Mouse (Mus musculus): ENCODE measurements at regions not wholly inside any gene's neighbourhood (a gene's known extent, or its start where the extent isn't known, plus 50 kb on each side); places are given as distances from the start of the nearest gene placed in this dataset.

DNA sequence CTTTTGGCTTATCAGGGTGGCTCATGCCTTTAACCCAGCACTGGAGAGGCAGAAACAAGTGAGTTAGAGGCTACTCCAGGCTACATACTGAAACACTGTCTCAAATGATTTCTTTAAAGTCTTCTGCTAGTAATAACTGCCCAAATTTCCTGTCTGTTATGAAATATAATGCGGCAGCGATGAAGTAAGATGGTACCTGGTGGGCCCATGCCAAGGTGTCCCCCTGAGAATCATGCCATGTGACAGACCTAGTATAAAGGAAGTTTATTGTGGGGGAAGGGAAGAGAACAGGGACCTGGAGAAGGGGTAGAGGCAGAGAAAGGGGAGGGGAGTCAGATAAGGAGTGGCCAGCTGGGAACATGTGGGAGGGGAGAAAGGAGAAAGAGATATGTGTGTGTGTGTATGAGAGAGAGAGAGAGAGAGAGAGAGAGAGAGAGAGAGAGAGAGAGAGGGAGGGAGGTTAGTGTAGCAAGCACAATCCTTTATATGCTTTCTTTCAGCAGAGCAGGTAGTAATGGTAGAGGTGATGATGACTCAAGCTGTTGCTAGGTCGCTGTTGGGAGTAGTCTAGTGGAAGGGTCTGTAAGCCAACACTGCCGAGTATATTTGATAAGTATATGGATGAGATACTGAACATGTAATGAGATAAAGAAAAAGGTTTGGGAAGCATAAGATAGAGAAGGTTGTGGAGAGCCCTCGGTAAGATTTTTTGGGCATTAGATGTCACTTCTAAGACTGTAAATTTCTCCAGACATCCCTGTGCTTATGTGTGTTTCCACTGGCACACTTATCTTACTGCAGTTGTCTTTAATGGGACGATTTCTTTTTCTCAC is 71.1 kb upstream of the Dph5 start:
- DNase-seq, result no peak

DNA sequence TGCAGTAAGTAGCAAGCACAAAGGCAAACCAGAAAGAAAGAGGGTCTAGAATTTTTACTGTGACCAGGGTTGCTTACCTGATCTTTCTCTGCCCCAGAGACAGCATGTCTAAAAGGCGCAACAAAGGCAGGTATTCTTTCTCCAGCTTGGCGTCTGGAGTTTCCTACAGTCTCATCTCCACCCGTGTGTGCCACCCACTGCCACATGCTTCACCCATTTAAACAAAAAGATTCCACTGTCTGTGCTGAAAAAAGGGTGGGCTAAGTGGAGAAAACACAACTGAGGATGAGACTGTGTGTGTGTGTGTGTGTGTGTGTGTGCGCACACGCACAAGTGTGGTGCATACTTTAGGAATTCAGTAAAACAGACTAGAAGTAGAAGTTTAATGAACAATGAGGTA is 69.9 kb upstream of the Dph5 start:
- no peak for DNase-seq

DNA sequence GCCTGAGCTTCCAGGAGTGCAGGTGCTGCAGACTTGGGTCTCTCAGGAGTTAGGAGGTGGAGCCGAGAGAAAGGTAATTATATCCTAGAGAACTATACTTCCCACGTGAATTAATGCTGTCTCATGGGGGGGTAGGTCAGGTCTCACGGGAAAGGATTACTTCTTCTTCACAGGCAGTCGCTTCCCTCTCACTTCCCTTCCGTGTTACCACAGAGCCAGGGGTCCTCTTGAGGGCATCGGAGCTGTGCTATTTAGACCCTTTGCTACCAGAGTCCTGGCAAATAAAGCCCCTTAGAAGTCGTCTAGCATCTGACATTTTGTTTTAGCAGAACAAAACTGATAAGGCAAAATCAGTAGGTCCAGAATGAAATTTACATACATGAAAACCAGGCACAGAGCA is 68.9 kb upstream of the Dph5 start:
- DNase-seq, result no peak

DNA sequence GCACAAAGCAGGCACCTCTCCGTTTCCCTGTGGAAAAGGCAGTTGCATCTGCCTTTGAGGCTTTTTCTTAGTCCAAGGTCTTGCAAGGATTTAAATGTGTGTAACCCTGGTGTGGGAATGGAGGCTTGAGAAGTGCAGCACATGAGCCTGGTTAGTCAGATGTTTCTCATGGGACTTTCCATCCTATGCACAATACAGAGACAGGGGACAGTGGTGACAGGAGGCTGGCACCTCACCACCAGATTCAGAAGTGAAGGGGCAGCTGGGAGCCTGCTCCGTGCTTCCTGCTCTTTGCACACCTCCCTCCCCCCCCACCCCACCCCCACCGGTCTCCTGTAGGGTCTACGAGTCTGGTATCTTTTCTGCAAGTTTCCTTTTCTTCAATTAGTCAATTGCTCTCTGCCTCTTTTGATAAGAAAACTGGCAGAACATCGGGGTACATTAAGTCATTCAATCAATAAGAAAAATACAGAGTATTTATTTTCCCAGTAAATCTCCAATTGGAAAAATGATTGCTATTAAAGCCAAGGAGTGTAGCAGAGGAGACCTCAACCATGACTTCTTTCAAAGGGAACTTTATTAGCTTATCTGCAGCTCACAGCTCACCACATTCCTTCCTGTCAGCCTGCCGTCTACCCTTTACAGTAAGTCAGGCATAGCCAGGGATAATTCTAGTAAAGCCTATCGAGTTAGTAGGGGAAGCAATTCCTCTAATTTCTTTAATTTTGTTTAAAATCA is 68.1 kb upstream of the Dph5 start:
- peak in 1 of 2 experiments; percentile 19 for DNase-seq

DNA sequence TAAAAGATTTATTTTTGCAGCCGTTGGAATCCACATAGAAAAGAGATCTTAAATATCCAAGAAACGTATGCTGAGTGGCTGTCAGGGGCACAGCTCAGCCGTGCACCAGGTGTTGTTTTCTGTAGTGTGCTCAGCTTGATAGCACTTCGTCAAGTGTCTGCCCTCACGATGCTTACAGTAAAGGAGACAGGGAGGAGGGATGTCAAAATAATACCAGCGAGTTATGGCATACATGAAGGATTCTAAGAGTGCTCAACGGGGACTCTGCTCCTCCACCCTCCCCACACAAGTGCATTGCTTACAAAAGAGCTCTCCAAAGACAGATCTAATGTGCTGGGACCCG is 67.5 kb upstream of the Dph5 start:
- no peak for DNase-seq

DNA sequence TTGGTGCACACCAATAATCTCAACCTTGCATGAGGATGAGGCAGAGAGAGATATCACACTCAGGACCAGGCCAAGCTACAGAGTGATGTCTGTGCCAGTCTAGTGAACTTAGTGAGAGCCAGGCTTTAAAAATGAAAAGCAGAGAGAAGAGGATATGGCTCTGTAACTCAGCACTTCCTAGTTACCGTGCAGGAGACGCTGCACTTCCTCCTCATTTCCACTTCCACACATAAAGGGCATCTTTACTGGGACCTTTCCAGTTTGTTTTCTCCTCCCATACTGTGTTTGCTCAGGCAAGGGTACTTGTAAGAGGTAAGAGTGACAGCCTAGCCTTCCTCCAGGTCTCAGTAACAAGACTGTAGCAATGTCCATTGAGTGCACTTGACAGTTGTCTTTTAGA is 66.0 kb upstream of the Dph5 start:
- no peak for DNase-seq

DNA sequence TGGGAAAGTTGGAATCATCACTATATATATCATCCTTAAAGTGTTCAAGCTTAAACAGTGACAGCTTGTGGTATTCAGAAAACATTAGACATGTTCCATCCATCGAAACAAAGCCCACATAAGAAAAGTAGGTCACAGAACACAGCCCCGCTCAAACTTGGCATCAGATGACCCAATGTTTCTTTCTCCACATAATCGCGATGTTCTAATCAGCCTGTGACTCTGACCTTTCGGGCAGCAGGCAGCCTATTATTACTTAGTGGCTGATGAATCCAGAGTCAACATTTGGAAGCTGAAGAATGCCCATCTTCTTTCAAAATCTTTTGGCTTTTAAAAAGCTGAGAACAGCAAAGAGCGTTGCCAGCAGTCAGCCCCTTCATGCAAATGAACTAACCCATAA is 65.1 kb upstream of the Dph5 start:
- DNase-seq, result no peak

DNA sequence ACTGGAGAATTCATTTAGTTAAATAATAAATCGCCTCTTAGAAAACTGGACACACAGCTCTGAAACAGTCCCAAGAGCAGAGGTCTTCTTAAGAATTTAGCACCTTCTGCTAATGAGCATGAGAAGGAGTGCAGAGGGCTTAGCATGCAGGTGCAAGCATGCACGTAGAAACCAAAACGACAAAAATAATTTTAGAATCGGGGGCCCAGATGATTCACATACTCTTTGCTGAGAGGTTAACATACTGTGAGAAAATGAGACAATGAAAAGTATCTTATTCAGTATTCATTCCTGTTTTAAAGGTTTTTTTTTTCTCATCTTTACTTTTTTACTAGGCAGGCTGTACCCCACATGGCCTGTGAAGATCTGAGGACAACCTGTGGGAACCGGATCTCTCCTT is 63.9 kb upstream of the Dph5 start:
- no peak for DNase-seq

DNA sequence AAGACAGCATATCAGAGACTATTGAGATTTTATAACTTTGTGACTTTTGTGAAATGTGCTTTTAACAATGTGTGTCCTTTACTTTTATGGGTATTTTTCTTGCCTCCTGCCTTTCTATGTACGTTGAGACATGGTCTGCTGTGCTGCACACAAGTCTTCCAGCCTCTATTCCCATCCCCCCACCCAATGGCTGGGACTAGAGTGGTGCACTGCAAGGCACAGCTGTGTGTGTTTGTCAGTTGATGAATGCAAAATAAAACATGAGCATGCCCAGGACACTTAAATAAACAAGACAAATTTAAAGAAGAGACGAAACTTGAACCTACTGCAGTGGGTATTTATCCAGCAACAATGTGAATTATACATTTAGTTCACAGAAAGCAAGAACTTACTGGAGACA is 62.8 kb upstream of the Dph5 start:
- no peak for DNase-seq

DNA sequence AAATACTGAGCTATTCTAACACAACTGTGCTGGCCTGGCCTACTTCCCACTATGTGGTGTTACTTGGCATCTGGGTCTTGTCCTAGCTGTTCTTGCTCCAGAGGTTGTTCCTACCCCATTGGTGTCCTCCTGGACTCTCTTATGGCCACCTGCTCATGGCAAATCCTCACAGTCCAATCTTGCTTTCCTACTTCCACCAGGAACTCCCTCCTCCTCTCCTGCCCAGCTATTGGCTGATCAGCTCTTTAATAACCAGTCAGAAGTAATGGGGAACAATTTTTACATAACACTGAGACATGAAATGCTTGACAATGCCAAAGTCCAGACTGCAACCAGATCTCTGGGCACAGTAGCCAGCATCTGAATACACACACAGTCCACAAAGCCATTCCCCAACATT is 52.3 kb upstream of the Dph5 start:
- DNase-seq, result no peak

DNA sequence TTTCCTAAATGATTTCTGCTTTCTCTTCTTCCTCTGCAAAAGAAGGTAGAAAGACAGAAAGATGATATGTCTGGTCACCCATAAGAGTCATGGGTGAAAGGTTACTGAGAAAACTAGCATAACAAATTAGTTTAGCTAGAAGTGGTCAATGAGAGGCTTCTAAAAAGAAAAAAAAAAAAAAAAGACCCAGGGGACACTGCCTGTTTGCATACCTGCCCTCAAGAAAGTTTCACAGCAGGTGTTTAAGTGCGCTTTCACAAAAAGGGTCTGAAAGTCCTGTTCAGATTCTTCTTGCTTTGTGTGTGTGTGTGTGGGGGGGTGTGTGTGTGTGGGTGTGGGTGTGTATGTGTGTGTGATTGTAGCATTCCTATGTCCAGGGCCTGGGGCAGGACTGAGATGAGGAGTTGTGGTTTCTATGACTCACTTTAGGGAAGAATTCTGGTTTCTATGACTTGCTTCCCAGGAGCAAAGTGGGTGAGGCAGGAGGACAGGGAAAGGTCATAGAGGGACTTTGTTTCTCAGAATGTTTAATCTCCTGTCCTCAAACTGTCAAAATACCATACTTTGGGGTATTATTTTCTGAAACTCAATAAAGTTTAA is 49.9 kb upstream of the Dph5 start:
- no peak for DNase-seq

Measured in kidney, postnatal 4 days (tissue).